Mouse (Mus musculus) A20 (cell line): ENCODE results near the gene Snx13.

ENCODE experiments used
- DNase-seq: peaks from one replicate; pipeline ENCODE4 v3.0.0-alpha.2; 2011; ENCODE audit warnings: low read depth, low spot score

Snx13 gene

DNA sequence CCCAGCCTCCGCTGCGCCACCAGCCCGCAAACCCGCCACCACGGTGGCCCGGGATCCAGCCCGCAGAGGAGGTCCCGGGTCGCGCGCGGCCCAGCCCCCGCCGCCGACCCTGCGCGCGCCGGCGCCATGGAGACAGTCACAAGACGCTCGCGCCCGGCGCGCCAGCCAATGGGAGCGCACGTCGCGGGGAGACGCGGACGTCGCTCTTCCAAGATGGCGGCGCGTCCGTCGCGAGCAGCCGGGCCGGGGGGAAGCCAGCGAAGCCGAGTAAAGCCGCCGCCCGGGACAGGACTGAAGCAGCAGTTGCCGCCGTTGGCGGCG, at the start of gene Snx13:
Gene Snx13, plus strand, starts transcription at position 188 of the 321 bp plus-strand sequence.
- DNase-seq = peak; percentile 94

DNA sequence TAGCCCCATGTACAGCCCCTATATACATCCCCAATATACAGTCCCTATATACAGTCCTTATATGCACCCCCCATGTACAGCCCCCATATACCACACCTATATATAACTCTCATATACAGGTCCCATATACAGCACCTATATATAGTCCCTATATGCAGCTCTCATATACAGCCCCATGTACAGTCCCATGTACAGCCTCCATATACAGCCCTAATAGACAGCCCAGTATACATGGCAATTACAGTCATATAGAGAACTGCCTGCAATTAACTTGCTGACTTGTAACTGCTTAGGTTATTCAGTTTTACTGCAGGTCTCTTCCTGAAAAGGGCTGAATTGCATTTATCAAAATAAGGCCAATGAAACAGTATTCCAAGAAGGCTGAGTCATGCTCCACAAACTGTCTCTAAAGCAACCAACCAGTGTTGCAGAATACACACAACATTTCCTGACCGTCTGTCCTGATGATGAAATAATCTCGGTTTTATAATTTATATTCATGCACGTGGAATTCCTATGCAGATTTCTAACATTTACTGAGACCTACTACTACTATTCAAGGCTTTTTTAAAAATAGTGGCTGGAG, 49.3 kb upstream of the Snx13 start:
- no peak for DNase-seq

DNA sequence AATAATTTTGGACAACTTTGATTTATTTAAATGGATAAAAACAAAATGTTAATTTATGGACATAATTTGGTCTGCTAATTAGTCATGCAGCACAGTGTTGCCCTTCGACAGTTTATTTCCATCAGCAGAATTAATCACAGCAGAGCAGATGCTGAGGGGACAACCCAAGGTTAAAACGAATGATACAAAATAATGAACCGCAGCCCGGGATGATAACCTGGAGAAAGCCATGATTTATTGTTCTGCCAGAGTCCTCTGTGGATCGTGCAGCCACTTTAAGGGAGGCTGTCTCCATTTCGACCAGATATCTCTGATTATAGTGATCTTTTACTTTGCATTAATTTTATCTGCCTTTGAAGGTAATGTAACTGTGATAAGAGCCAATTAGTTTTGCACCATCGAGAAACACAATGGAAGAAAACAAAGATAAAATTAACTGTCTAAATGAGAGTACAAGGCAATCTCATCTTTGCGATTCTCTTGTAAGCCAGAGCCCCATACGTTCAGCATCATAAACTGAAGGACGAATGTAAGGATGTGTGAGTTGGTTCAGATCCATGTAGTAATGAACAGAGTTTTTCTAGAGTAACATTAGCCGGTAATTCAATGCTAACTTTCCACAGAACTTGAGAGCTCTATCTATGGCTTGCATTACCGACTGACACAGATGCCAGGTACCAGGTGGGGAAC, 48.1 kb upstream of the Snx13 start:
- no peak for DNase-seq

DNA sequence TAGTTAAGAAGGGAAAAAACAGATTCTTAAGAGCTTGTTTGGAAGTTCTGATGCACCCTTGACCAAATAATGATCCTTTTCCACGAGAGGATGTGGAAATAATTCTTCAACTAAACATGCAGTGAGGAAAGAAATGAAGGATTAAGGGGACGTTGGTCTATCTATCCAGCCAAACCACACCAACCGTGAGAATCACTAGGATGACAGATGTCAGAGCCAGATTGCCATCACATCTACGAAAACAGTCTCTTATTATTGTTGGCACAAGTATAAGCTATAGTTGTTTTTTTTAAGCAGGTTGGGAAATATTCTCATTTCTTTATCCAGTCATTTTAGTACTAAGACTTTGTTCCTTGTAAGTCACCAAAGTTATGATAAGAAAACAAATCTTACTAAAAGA, 46.7 kb upstream of the Snx13 start:
- no peak for DNase-seq

DNA sequence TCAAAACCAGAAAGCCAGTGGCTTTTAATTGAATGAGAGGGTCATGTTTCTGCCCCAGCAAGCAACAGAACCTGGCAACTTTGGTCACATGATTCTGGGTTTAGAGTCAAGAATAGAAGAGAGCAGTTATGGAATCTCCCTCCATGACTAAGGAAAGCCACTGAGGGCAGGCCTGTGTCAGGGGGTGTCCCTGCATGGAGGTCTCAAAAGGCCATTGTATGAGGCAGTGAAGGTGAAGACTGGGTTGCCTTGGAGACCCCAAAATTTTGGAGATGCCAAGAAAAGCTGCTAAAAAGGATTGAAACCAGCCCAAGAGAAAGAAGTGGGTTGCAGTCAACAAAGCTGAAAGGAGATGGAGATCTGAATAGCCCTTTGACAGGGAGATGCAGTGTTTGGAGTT, 41.2 kb upstream of the Snx13 start:
- no peak for DNase-seq

DNA sequence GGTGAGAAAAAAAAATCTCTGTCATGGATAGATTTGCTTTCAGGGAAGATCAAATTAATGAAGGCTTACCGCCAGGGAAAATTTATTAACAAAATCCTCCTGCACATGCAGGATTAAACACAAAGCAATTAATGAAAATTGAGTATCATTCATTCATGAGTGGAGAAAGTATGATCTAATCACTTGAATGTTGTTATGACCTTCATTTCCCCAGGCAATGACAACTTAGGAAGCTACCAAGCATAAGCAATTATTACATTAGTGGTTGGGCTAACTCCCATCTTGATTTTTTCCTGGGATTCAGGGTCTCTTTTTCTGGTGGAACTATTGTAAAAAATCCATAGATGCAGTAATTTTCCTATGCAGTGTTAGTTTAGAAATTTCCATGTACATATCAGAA, 39.1 kb upstream of the Snx13 start:
- no peak for DNase-seq

DNA sequence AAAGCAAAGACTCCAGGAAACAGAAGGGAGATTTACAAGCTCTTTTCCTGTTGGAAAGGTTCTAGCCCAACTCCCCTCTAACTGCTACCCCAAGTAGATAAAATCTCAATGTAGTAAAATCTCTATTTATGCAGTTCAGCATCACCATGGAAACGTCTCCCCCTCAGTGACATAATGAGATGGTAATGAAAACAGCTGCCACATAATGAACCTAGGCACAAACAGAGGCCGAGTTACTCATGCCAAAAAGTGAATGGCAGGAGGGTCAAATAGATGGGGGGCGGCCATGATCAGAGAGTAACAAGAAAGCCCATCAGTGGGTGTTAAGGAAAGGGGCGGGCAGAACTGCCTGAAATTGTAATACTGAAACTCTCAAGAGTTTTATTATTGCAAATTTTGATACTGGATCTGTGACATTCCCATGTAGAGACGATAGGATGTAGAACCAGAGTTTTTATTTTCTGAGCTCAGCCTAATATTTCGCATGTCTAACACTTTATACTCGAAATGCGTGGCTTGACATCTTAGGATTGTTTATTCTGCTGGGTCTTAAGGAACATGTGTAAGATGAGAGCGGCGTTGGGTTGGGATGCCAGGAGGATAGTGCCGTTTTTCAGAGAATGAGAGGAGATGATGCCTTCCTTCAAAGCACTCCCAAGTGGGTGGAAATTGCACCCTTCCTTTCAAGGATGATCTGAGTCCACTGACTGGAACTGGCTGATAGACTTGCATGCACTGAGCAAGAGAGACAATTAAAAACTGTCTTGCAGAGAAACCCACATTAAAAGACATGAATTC, 38.4 kb upstream of the Snx13 start:
- DNase-seq = no peak

DNA sequence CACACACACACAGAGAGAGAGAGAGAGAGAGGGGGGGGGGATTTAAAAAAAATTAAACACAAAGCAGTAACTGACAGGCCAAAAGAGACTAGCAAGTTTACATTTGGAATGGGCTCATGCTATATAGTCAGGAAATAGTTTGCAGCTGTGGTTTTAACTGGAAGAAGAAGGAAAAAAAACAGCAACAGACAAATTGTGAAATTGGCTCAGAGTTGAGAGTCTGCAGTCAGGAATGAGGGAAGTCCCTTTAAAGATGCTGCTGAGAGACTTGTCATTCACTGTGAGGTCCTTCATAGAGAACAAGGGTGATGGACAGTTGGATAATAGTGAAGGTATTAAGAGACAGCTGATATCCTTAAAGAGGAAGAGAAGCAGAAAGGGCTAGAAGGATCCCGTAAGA, 35.5 kb upstream of the Snx13 start:
- DNase-seq = no peak

DNA sequence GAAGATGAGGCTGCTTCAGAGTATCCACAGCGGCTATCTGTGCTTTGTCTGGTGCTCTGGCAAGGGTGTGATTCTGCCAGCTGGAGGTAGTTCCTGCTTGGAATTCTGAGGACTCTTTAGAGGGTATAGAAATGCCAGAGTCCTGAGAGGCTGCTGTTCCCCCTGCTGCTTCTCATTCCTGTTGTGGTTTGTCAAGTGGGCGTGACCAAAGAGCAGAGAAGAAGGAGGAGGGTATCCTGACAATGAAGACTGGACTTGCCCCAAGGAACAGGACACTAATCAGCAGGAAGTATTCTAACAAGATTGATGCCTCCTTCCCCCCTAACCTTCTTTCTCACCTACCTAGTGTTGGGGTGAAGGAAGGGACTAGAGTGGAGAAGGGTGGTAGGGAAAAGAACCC, 33.0 kb upstream of the Snx13 start:
- no peak for DNase-seq

DNA sequence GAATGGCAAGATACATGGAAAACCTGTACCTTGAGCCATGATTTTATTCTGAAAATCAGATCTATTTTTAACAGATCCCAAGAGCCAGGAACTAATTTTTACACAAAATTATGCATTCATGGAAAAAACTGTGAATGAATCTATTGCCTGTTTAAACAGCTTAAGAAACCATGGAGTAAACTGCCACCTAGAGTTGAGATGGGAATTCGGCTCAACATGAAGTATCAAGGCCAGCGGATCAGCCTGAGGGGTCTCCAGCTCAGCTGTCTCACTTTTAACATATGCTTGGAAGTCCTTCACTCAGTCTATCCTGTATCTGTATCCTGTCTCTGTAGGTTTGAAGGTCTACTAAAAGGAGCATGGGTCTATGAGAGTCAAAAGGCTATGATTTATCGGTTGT, 30.9 kb upstream of the Snx13 start:
- no peak for DNase-seq

DNA sequence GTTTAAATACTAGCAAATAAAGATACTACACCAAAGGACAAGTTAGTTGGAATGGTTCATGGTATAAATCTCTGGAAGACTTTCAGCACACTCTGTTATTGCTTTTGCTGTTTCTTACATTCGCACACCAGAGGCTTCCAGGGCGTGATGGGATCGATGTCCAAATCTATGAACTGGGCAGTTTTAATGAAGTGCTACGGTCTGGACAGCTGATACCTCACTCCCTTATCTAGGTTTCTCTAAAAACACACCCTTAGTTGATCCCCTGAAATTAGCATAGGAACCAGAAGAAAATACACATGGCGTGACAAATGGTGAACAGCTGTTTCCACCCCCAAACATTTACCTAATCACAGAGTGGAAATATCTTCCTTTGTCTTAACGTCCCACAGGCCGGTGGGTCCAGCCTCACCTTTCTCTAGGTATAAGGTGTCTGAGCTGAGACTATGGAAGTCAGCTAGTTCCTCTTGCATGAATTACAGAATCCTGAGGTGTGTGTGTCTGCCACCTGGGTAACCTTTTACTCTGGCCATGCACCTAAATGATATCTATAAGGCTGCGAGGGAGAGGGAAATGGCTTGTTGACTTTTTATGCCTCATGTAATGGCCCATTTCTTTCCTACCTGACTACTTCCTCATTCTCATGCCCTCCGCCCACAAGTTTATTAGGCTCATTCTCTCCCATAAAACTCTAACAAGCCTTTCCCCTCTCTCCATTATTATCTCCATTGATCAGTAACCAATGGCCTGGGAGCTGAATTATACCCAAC, 30.3 kb upstream of the Snx13 start:
- DNase-seq = peak; percentile 26

DNA sequence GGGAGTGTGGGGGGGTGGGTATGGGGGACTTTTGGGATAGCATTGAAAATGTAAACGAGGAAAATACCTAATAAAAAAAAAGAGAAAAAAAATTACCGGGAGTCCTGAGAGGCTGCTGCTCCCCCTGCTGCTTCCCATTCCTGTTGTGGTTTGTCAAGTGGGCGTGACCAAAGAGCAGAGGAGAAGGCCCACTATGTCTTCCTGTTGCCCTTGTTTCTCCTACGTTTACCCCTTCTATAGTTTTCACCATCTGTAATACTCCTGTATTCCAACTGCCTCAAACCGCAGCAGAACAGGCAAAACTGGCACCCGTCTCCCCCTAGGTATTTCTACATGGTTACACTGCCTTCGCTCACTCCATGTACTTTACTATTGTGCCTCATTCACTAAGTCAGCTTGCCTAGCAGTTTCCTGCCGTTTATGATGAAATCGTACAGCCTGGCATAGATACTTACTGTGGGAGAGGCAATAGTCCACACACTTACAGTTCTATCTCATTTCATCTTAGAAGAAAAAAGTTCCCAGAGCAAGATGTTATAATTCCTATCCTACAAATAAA, 28.2 kb upstream of the Snx13 start:
- DNase-seq = no peak

DNA sequence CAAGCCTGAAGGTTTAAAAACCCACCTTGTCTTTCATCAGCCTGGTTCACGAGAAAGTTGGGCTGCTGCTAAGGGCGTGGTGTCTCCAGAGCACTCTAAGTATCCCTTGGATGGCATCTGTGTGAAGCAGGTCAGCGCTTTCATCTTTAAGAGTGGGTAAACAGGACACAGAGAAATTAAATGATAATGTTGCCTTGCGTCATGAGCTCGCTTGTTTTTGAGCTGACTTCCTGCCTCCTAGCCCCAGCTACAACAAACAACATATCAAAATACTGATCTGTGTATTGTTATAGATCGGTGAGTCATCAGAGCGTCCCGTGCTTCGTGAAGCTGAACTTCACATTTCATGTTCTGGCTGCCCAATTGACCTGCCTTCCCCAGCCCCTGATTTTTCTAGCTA, 25.7 kb upstream of the Snx13 start:
- no peak for DNase-seq

DNA sequence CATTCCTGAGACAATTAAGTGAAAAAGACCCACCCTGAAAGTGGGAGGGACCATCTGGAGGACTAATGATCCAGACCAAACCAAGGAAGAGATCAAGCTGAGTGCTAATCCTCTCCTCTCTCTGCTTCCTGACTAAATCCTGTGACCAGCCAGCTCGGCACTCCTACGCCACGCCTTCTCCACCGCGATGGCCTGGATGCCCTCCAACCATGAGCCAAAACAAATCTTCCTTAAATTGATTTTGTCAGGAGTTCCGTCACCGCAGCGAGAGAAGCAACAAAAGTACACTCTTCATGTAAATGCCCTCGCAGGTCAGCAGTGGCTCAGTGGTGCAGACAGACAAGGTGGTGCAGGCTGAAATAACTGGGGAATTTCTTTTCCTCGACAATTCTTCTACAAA, 24.9 kb upstream of the Snx13 start:
- DNase-seq = no peak

DNA sequence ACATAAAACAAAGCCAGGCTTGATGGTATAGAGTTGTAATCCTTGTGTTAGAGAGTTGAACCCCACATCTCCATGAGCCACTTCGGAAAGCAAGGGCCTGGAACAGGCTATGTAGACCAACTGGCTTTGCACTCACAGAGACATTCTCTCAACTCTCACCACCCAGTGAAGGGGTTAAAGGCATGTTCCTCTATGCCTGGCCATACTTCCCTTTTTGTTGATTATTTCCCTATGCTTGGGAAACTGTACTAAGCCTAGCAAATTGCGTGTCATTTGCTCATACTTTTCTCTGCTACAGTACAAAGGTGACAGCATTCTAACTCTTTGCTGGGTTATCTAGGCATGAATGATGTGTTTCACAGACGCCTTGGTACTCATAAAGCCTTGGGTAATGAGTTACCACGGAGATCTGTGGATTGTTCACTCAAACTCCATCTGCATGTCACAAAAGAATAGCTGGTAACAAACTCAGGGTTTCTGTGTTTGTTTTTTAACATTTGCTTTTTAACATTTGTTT, 21.0 kb upstream of the Snx13 start:
- DNase-seq = no peak

DNA sequence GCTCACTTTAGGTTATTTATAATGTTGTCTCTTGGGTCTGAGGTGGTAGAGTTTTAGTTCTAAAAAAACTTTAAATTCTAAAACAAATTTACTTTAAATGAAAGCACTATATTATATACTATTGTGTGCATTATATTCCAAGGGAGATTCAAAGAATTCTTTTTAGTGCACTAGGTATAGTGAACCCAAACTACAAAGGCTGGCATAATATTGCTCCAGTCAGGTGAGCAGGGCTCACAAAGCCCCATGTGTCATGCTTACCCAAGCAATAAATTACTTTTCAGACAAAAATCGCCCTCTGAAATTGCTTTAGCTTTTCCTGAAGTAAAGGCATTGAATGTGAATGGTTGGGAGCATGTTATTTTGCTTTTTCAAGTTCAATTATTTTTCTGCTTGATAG, 19.5 kb upstream of the Snx13 start:
- no peak for DNase-seq

DNA sequence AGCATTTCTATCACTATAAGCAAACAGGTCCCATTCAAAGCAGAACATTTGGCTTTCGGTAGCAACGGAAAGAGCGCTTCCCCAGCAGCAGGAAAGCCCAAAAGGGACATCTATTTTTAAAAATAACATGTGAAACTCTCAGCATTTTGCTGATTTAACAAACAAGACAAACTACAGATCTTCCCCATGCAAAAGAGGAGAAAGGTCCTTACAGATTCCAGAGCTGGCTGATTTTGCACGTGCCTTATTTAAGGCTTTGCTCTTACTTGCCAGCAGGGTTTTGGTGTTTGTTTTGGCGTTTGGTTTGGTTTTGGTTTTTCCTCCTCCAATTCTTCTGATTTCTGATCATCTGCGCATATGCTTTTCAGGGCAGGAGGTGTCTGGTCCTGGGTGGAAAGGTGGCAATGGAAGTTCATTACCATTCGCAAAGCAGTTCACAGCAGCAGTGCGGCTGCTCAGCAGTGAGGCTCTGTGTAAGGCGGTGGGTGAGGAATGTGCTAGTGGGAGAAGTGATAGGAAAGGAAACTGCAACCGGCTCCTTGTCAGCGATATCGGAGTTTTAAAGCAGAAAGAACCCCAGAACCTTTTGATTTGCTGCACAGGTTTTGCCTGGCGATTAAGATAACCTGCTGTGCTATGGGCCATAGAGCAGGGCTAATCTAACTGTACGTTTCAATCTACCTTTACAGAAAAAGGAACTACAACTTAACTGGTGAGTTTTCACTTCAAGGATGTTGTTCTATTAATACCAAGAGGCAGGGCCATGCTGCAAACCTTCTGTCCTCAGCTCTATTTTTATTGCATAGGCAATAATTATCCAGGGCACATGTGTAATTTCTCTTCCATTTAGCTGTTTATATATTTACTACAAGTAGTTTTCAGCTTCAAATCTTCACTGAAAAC, 8.1 kb upstream of the Snx13 start:
- peak; percentile 81 for DNase-seq

DNA sequence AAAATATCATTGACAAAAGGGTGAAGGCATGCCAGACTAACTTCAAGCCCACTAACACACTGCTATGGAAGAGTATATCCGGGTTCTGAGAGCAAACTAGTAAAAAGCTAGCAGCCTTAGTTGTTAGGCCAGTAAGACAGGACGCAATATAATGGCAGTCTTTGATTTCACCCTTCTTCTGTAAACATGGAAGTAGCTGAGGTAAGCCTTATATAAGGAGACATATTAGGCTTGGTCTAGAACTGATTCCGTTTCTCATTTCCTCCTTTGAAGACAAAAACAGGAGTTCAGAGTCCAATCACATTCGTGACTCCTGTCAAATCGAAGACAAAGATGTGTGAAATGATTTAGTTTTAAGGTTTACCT, 7.4 kb upstream of the Snx13 start:
- no peak for DNase-seq

DNA sequence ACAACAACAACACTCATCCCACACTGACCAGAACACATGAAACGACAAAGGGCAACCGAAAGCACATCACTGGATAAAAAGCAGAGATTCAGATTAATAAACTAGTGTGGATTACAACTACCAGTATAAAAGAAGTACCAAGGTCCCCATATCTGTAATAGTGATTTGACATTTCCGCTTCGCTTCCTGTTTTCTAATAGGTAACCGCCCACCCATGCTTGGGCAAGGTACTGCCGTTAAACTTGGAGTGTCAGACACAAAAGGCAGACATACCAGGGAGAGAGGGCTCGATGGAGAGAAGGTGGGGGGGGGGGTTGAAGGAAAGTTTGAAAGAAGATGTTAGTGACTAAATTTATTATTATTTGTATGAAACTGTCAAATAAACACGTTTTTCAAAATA, 5.0 kb upstream of the Snx13 start:
- peak; percentile 57 for DNase-seq

DNA sequence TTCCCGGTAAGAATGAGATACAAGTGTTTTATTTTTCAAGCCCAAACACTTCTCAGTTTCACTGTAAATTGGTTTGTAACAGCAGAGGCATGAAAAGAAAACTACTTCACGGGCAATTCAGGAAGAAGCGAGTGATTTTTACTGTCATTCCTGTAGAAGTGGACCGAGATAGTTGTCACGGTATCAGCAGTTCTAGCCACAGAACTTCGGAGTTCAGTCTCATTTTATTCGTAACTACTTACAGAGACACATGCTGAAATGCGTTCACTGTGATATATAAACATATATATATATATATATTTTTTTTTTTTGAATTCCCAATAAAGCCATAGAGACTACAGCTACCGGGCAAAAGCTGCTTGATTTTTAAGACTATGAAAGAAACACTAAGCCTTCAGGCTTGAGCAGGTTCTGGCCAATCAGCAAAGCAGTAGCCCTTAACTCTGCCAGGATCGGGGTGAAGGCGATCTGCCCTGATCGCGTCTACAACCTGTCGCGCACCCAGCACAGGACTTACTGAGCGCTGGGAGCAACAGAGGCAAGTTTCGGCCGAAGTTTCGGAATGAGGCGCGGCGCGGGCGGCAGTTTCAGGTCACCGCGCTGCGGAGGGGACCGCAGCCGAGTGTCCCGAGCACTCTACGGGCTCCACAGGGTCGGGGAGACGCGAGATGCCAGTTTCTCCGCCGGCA, 532 bp upstream of the Snx13 start:
- peak; percentile 92 for DNase-seq
